13 mouse cellular contexts compared by ENCODE assay signal in genomic region chr14:74926899-74927571, GRCm38 (mm10). TPM values are rescaled to one million over a fixed set of nuclear protein-coding genes. Genes with fewer than 3 reads are reported as not detected.
DNase-seq lines count a peak whose midpoint lies in the region; ATAC-seq and TF ChIP-seq lines count a peak whose summit lies in the region.
"Had no signal": no experiment of that assay in that cellular context is flagged by ENCODE, and none has a peak within 500 bp of the region (broad histone marks: within the 10 kb centered on the region; RNA-seq: fewer than 3 reads in every experiment).

No protein-coding gene starts in this region.

- no peaks in the 10 kb centered on the region for H3K9me3 ChIP-seq in hindbrain, embryonic 11.5 days (ENCODE audit: control insufficient read depth, low read length)
- H3K9me3 ChIP-seq in hindbrain, embryonic 12.5 days (replicated peaks), result no peaks in the 10 kb centered on the region
- H3K9me3 ChIP-seq in neural tube, embryonic 13.5 days, result no peaks in the 10 kb centered on the region
- no peaks in the 10 kb centered on the region for H3K9me3 ChIP-seq in neural tube, embryonic 15.5 days (replicated peaks)
- no peaks in the 10 kb centered on the region for H3K9me3 ChIP-seq in limb, embryonic 14.5 days (ENCODE audit: control insufficient read depth, low read length)
- no peaks in the 10 kb centered on the region for H3K9me3 ChIP-seq in forebrain, embryonic 15.5 days

- no peak overlapping the region for H3K27ac ChIP-seq in hindbrain, embryonic 11.5 days (ENCODE audit: low read depth, low read length)
- H3K27ac ChIP-seq in hindbrain, embryonic 12.5 days, result no peak overlapping the region
- peak overlapping the region; percentile 64 for H3K27ac ChIP-seq in neural tube, embryonic 13.5 days (replicated peaks)
- no peak overlapping the region for H3K27ac ChIP-seq in neural tube, embryonic 15.5 days (replicated peaks)
- no peak overlapping the region for H3K27ac ChIP-seq in limb, embryonic 14.5 days (replicated peaks; ENCODE audit: low read depth, low read length)
- no peak overlapping the region for H3K27ac ChIP-seq in forebrain, embryonic 15.5 days (replicated peaks)

- TF ChIP-seq POLR2A in limb, embryonic 14.5 days (IDR thresholded peaks at IDR 0.05; ENCODE audit: borderline replicate concordance, extremely low read depth, insufficient read depth, insufficient read length), result no peak

- H3K4me1 ChIP-seq in hindbrain, embryonic 11.5 days (replicated peaks; ENCODE audit: control insufficient read depth, insufficient read depth, low read length), result no peaks in the 10 kb centered on the region
- H3K4me1 ChIP-seq in hindbrain, embryonic 12.5 days, result peaks cover 25% of the 10 kb centered on the region
- peaks cover 33% of the 10 kb centered on the region for H3K4me1 ChIP-seq in neural tube, embryonic 13.5 days (replicated peaks)
- H3K4me1 ChIP-seq in neural tube, embryonic 15.5 days, result peaks cover 26% of the 10 kb centered on the region
- peaks cover 19% of the 10 kb centered on the region for H3K4me1 ChIP-seq in limb, embryonic 14.5 days (ENCODE audit: control insufficient read depth, insufficient read depth, low read length)
- peaks cover 6% of the 10 kb centered on the region; the same call in 1 of the 2 replicates for H3K4me1 ChIP-seq in forebrain, embryonic 15.5 days

- no peaks in the 10 kb centered on the region for H3K27me3 ChIP-seq in hindbrain, embryonic 11.5 days (ENCODE audit: control insufficient read depth, insufficient read depth, low read length)
- no peaks in the 10 kb centered on the region for H3K27me3 ChIP-seq in hindbrain, embryonic 12.5 days
- no peaks in the 10 kb centered on the region for H3K27me3 ChIP-seq in neural tube, embryonic 13.5 days
- H3K27me3 ChIP-seq in neural tube, embryonic 15.5 days (replicated peaks), result no peaks in the 10 kb centered on the region
- no peaks in the 10 kb centered on the region for H3K27me3 ChIP-seq in limb, embryonic 14.5 days (ENCODE audit: control insufficient read depth, insufficient read depth, low read length)
- no peaks in the 10 kb centered on the region for H3K27me3 ChIP-seq in forebrain, embryonic 15.5 days
- H3K27me3 ChIP-seq: Patski had no signal

- 53% methylated on average over 11 of the region's 11 CpGs for WGBS in hindbrain, embryonic 11.5 days
- 46% methylated on average over 11 of the region's 11 CpGs for whole genome bisulfite sequencing in hindbrain, embryonic 12.5 days
- WGBS in neural tube, embryonic 13.5 days, result 48% methylated on average over 11 of the region's 11 CpGs
- WGBS in neural tube, embryonic 15.5 days, result 44% methylated on average over 11 of the region's 11 CpGs
- 42% methylated on average over 11 of the region's 11 CpGs for WGBS in limb, embryonic 14.5 days
- 49% methylated on average over 11 of the region's 11 CpGs for WGBS in forebrain, embryonic 15.5 days

- H3K9ac ChIP-seq in hindbrain, embryonic 11.5 days (ENCODE audit: low read depth, low read length), result no peak overlapping the region
- no peak overlapping the region for H3K9ac ChIP-seq in hindbrain, embryonic 12.5 days
- H3K9ac ChIP-seq in neural tube, embryonic 13.5 days, result no peak overlapping the region
- H3K9ac ChIP-seq in neural tube, embryonic 15.5 days (replicated peaks), result no peak overlapping the region
- H3K9ac ChIP-seq in limb, embryonic 14.5 days (ENCODE audit: low read depth, low read length, severe bottlenecking), result no peak overlapping the region
- H3K9ac ChIP-seq in forebrain, embryonic 15.5 days (replicated peaks), result no peak overlapping the region
- H3K9ac ChIP-seq: forebrain, postnatal 0 days had no signal

- DNase-seq in hindbrain, embryonic 11.5 days (ENCODE audit: low spot score), result peak; percentile 40
- DNase-seq in limb, embryonic 14.5 days (ENCODE audit: low spot score), result peak; percentile 40
- DNase-seq in testis, postnatal 14 days (ENCODE audit: low spot score), result no peak
- DNase-seq in gastrocnemius, postnatal 25 days, result no peak
- DNase-seq: B cell, adult 2 months; cerebellum, adult 9-11 months; forebrain, postnatal 0 days; lung, postnatal 14 days had no signal

- no peak overlapping the region for H3K4me3 ChIP-seq in hindbrain, embryonic 11.5 days (ENCODE audit: low read depth, low read length)
- no peak overlapping the region for H3K4me3 ChIP-seq in hindbrain, embryonic 12.5 days
- no peak overlapping the region for H3K4me3 ChIP-seq in neural tube, embryonic 13.5 days
- H3K4me3 ChIP-seq in neural tube, embryonic 15.5 days (replicated peaks), result no peak overlapping the region
- no peak overlapping the region for H3K4me3 ChIP-seq in limb, embryonic 14.5 days (replicated peaks; ENCODE audit: low read length)
- no peak overlapping the region for H3K4me3 ChIP-seq in forebrain, embryonic 15.5 days

- H3K4me2 ChIP-seq in hindbrain, embryonic 11.5 days (replicated peaks; ENCODE audit: low read depth, low read length), result no peak overlapping the region
- H3K4me2 ChIP-seq in hindbrain, embryonic 12.5 days (replicated peaks), result no peak overlapping the region
- H3K4me2 ChIP-seq in neural tube, embryonic 13.5 days, result no peak overlapping the region
- H3K4me2 ChIP-seq in neural tube, embryonic 15.5 days, result no peak overlapping the region
- H3K4me2 ChIP-seq in limb, embryonic 14.5 days (replicated peaks; ENCODE audit: low read depth, low read length, severe bottlenecking), result no peak overlapping the region
- no peak overlapping the region for H3K4me2 ChIP-seq in forebrain, embryonic 15.5 days (replicated peaks)

- H3K36me3 ChIP-seq in hindbrain, embryonic 11.5 days (ENCODE audit: control insufficient read depth, insufficient read depth, low read length), result no peaks in the 10 kb centered on the region
- H3K36me3 ChIP-seq in hindbrain, embryonic 12.5 days, result no peaks in the 10 kb centered on the region
- H3K36me3 ChIP-seq in neural tube, embryonic 13.5 days, result 0 out of 2 replicates have a peak, but pooled peaks cover 4% of the 10 kb centered on the region
- H3K36me3 ChIP-seq in neural tube, embryonic 15.5 days, result no peaks in the 10 kb centered on the region
- no peaks in the 10 kb centered on the region; the same call in 1 of the 2 replicates for H3K36me3 ChIP-seq in limb, embryonic 14.5 days (ENCODE audit: control insufficient read depth, insufficient read depth, low read length)
- H3K36me3 ChIP-seq in forebrain, embryonic 15.5 days, result no peaks in the 10 kb centered on the region

- peak; percentile 75; the same call in 1 of the 2 replicates for ATAC-seq in hindbrain, embryonic 11.5 days (ENCODE audit: low FRiP score)
- no peak for ATAC-seq in hindbrain, embryonic 12.5 days (ENCODE audit: low FRiP score)
- peak; percentile 45; the same call in 1 of the 2 replicates for ATAC-seq in neural tube, embryonic 13.5 days (ENCODE audit: low read depth)
- ATAC-seq in neural tube, embryonic 15.5 days (ENCODE audit: low FRiP score), result no peak; the same call in 1 of the 2 replicates
- peak; percentile 78 for ATAC-seq in limb, embryonic 14.5 days (ENCODE audit: low FRiP score, low read depth)
- ATAC-seq in forebrain, embryonic 15.5 days (replicated peaks), result no peak
- ATAC-seq: forebrain, postnatal 0 days; Patski had no signal

RNA-seq across cellular contexts. Expression of gene Lrch1, which starts 20.6 kb away (rescaled TPM):
- 12.0 and 12.6 TPM in 2 replicates for polyA plus RNA-seq in hindbrain, embryonic 11.5 days (2014; fragmentation: Nextera tagmentation; extraction: Ambion mirVana)
- 13.3 and 23.4 TPM in 2 replicates for polyA plus RNA-seq in hindbrain, embryonic 12.5 days (2016; fragmentation: Nextera tagmentation; extraction: Ambion mirVana)
- polyA plus RNA-seq in neural tube, embryonic 13.5 days (2015; fragmentation: Nextera tagmentation; extraction: Ambion mirVana), result 12.0 and 12.2 TPM in 2 replicates
- 19.6 and 20.6 TPM in 2 replicates for polyA plus RNA-seq in neural tube, embryonic 15.5 days (2015; fragmentation: Nextera tagmentation; extraction: Ambion mirVana)
- polyA plus RNA-seq in limb, embryonic 14.5 days (2012; rRNA removed), result 13.0 and 13.3 TPM in 2 replicates
- 15.2 and 17.0 TPM in 2 replicates for polyA plus RNA-seq in limb, embryonic 14.5 days (2014; fragmentation: Nextera tagmentation; extraction: Ambion mirVana)
- 1 to 10 TPM; 4.1 to 4.2 TPM for total RNA-seq in gastrocnemius, postnatal 25 days (2021)
- polyA plus RNA-seq in forebrain, embryonic 15.5 days (2015; fragmentation: Nextera tagmentation; extraction: Ambion mirVana), result 10.9 and 13.6 TPM in 2 replicates

Comparison
In these comparisons a context has a peak if more than half of its experiments do, and no peak if none do; other contexts are left out.
1. ATAC-seq: peak in hindbrain, embryonic 11.5 days (single experiment), neural tube, embryonic 13.5 days (single experiment) and limb, embryonic 14.5 days (single experiment); none in hindbrain, embryonic 12.5 days (single experiment), neural tube, embryonic 15.5 days (single experiment) and forebrain, embryonic 15.5 days (single experiment).
2. DNase-seq: peak in hindbrain, embryonic 11.5 days (single experiment) and limb, embryonic 14.5 days (single experiment); none in testis, postnatal 14 days (single experiment) and gastrocnemius, postnatal 25 days (single experiment).